Mouse (Mus musculus) spleen, adult 2 months (tissue): ENCODE data around the gene Syna.

Source experiments
- CTCF ChIP-seq: fragments of 200-500 bp; IDR thresholded peaks from 2 replicates; pipeline ENCODE4 v1.5.1; 2011; ENCODE audit warnings: mild to moderate bottlenecking, inconsistent platforms; ENCODE audit not compliant: insufficient read depth, insufficient read length, insufficient replicate concordance; ENCODE audit errors: extremely low read depth
- POLR2A ChIP-seq: fragments of 200-500 bp; IDR thresholded peaks from 2 replicates; pipeline ENCODE4 v1.6.1; 2011; ENCODE audit warnings: low read depth, low read length, inconsistent platforms

DNA sequence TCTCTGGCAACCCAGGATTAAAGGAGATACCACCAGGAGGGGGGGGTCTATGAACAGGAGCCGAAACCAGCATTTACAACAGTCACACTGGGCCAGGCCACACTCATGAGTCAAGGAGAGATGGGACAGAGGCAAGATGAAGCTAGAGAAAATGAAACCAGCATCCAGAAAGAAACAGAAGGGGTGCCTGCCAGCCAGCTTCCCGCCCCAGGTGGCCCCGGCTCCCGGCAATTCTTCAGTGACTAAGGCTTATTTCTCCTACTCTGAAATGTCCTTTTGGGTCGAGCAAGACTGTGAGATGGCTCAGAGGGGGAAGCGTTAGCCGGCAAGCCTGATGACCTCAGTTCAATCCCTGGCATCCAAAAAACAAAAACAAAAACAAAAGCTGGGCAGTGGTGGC, 13.2 kb downstream of the Syna start:
- TF ChIP-seq POLR2A (no peak), CTCF (no peak)
